Mouse (Mus musculus) gastrocnemius, postnatal 25 days (tissue): ENCODE measurements around the gene Mroh7. TPM values are rescaled to one million over a fixed set of nuclear protein-coding genes. Genes with fewer than 3 reads are reported as not detected.

Experiments used
- DNase-seq: peaks from one replicate; pipeline ENCODE4 v3.0.0; 2022
- total RNA-seq, 2 experiments: library from RNA; stranded (reverse); gene quantifications; 1 replicate in 1 of 2; 2 replicates in 1 of 2; pipeline ENCODE4 v1.2.3; 2021

Gene Mroh7
- total RNA-seq, 2 experiments from 2014 or later: 0.19 to 0.69 TPM

DNA sequence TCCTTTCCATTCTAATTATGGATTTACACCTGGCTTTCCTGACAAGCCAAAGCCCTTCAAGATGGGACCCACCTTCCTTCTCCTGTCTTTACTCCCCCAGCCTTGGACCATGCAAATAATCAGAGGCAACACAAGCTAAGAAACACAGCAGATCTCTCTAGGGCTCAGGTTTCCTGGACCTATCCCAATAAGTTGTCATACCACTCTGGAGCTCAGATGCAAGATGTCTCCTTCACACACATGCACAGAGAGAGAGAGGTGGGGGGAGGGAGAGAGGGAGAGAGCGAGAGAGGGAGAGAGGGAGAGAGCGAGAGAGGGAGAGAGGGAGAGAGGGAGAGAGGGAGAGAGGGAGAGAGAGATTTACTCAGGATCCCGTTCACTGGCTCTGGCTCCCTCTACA, 98.4 kb downstream of the Mroh7 start:
- DNase-seq: no peak

Other genes with a start within 250 kb of the Mroh7 start
- gene Bsnd, start 238.6 kb downstream of the Mroh7 start, total RNA-seq: not detected
- gene Dhcr24, start 169.9 kb downstream of the Mroh7 start, total RNA-seq: 1 to 10 TPM; 4.4 to 5.5 TPM
- gene Lexm, start 113.7 kb downstream of the Mroh7 start, total RNA-seq: not detected
- not detected for gene Ttc22, start 108.5 kb downstream of the Mroh7 start, total RNA-seq
- 1 to 10 TPM; 1.7 to 1.8 TPM for gene Pars2, start 79.9 kb downstream of the Mroh7 start, total RNA-seq
- 10 to 100 TPM; 24.7 to 28.6 TPM for gene Ttc4, start 52.0 kb downstream of the Mroh7 start, total RNA-seq
- gene Fam151a, start 3.0 kb upstream of the Mroh7 start, total RNA-seq: not detected
- 10 to 100 TPM in 1 of 2 experiments, 1 to 10 TPM in 1; 7.8 to 14.3 TPM for gene Acot11, start 74.1 kb upstream of the Mroh7 start, total RNA-seq
- gene Ssbp3, start 179.8 kb upstream of the Mroh7 start, total RNA-seq: 10 to 100 TPM; 18.7 to 19.5 TPM